Comparison of ENCODE assay signal across 8 mouse cellular contexts in the genomic region with DNA sequence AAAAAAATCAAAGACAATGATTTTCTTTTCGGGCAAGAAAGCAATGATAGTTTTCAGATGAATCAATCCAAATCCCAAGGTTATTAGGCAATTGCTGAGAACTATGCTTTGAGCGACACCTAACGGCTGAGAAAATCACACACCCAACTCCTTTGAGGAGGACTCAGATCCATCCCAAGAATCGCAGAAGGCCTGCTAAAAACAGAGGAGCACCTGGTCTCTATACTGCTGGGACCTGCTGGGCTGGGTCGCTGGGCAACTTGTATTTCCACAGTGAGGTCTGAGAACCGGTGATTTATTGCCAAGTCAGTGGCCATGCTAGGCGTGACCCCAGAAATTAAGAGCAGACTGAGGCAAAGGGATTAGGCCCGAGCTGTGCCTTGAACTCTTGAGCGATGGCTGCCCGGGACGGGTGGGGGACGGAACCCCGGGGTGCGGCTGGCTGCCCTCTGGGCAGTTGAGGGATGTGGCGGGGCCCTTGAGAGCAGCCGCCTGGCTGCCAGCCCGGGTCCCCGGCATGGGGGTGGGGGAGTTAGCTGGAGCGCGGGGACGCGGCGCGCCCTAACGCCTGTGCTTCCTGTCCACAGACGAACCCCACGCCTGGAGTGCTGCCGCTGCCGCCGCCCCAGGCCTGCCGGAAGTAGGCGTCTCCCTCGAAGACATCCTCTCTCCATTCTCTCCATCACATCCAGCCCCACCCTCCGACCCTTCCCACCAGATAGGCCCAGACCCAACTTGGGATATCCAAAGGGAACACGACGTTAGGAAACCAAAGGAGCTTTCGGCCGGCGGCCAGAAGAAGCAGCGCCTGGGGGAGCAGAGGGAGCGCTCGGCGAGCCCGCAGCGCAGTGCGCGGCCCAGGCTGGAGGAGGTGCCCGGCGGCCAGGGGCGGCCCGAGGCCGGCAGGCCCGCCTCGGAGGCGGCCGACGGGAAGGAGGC.
DNase-seq lines count a peak whose midpoint lies in the region; ATAC-seq and TF ChIP-seq lines count a peak whose summit lies in the region.

No protein-coding gene starts in this region.

- ATAC-seq in heart, embryonic 12.5 days (ENCODE audit: insufficient number of reproducible peaks, low FRiP score) = peak; percentile 90
- ATAC-seq in kidney, embryonic 16.5 days (ENCODE audit: low FRiP score, low TSS enrichment) = peak; percentile 97
- ATAC-seq in monocyte, adult 5-6 weeks (replicated peaks; ENCODE audit: insufficient number of reproducible peaks, low FRiP score, low TSS enrichment, poor library complexity, severe bottlenecking) = peak; percentile 73

- H3K4me1 ChIP-seq in bone marrow macrophage, adult 2 months (ENCODE audit: control insufficient read depth, insufficient read depth, low read length) = peaks cover 3% of the 10 kb centered on the region; the same call in 1 of the 2 replicates
- H3K4me1 ChIP-seq in embryonic fibroblast, embryonic 13.5 days (ENCODE audit: control insufficient read depth, insufficient read depth, low read length) = no peaks in the 10 kb centered on the region; the same call in 1 of the 2 replicates
- H3K4me1 ChIP-seq in heart, embryonic 12.5 days (replicated peaks) = peaks cover 4% of the 10 kb centered on the region; the same call in 1 of the 2 replicates
- H3K4me1 ChIP-seq in kidney, embryonic 16.5 days (ENCODE audit: insufficient read depth, low read length) = no peaks in the 10 kb centered on the region
- H3K4me1 ChIP-seq in liver, adult 2 months (ENCODE audit: control insufficient read depth, insufficient read depth, low read length) = 0 out of 2 replicates have a peak, but pooled peaks cover 3% of the 10 kb centered on the region

- H3K79me3 ChIP-seq in C2C12 (ENCODE audit: low read depth) = peaks cover 2% of the 10 kb centered on the region

- peak overlapping the region; percentile 91 for H3ac ChIP-seq in C2C12 (ENCODE audit: control insufficient read depth, insufficient read length, low read depth)

- H3K27me3 ChIP-seq in C2C12 (ENCODE audit: control insufficient read depth, insufficient read depth, insufficient read length) = no peaks in the 10 kb centered on the region
- no peaks in the 10 kb centered on the region for H3K27me3 ChIP-seq in heart, embryonic 12.5 days (replicated peaks)
- H3K27me3 ChIP-seq in kidney, embryonic 16.5 days (ENCODE audit: insufficient read depth, low read length) = no peaks in the 10 kb centered on the region
- no peaks in the 10 kb centered on the region; the same call in 1 of the 2 replicates for H3K27me3 ChIP-seq in liver, adult 2 months (ENCODE audit: control insufficient read depth, insufficient read depth, low read length)

- peak overlapping the region; percentile 59 for H3K27ac ChIP-seq in bone marrow macrophage, adult 2 months (ENCODE audit: insufficient read depth, low read depth, low read length)
- peak overlapping the region; percentile 80 for H3K27ac ChIP-seq in embryonic fibroblast, embryonic 13.5 days (ENCODE audit: insufficient read depth, low read length)
- H3K27ac ChIP-seq in heart, embryonic 12.5 days (ENCODE audit: poor library complexity, severe bottlenecking) = peak overlapping the region; percentile 84
- H3K27ac ChIP-seq in kidney, embryonic 16.5 days (ENCODE audit: low read length) = peak overlapping the region; percentile 96
- H3K27ac ChIP-seq in liver, adult 2 months (replicated peaks; ENCODE audit: insufficient read depth, low read depth, low read length) = no peak overlapping the region; the same call in 1 of the 2 replicates

- H3K4me3 ChIP-seq in C2C12 (ENCODE audit: insufficient read depth, poor library complexity, severe bottlenecking) = peak overlapping the region; percentile 43
- H3K4me3 ChIP-seq in bone marrow macrophage, adult 2 months (ENCODE audit: insufficient read depth, low read length) = peak overlapping the region; percentile 78
- H3K4me3 ChIP-seq in embryonic fibroblast, embryonic 13.5 days (ENCODE audit: insufficient read depth, low read length) = peak overlapping the region; percentile 36
- H3K4me3 ChIP-seq in heart, embryonic 12.5 days = peak overlapping the region; percentile 65
- H3K4me3 ChIP-seq in kidney, embryonic 16.5 days (ENCODE audit: low read length) = peak overlapping the region; percentile 78
- peak overlapping the region; percentile 57 for H3K4me3 ChIP-seq in liver, adult 2 months (ENCODE audit: insufficient read depth, low read depth, low read length)

- peak; percentile 17 for TF ChIP-seq CTCF in C2C12 (IDR thresholded peaks at IDR 0.05; ENCODE audit: control insufficient read depth, insufficient read depth, insufficient read length)
- peak; percentile 24; the same call in 1 of the 2 replicates for TF ChIP-seq CTCF in bone marrow macrophage, adult 2 months (IDR thresholded peaks at IDR 0.05; ENCODE audit: low read depth, low read length)
- TF ChIP-seq CTCF in embryonic fibroblast, embryonic 13.5 days (IDR thresholded peaks at IDR 0.05; ENCODE audit: borderline replicate concordance, insufficient read depth, low read length) = no peak
- TF ChIP-seq CTCF in liver, adult 2 months (IDR thresholded peaks at IDR 0.05; ENCODE audit: low read depth, low read length) = peak; percentile 26; the same call in 1 of the 2 replicates

- no peak for TF ChIP-seq POLR2A in bone marrow macrophage, adult 2 months (IDR thresholded peaks at IDR 0.05; ENCODE audit: borderline replicate concordance, low read depth, low read length)
- TF ChIP-seq POLR2A in embryonic fibroblast, embryonic 13.5 days (IDR thresholded peaks at IDR 0.05; ENCODE audit: low read depth, low read length) = peak; percentile 79
- no peak for TF ChIP-seq POLR2A in liver, adult 2 months (IDR thresholded peaks at IDR 0.05; ENCODE audit: extremely low read depth, insufficient read depth, low read length)

- H3K9ac ChIP-seq in heart, embryonic 12.5 days = peak overlapping the region; percentile 85
- peak overlapping the region; percentile 85 for H3K9ac ChIP-seq in kidney, embryonic 16.5 days (replicated peaks; ENCODE audit: low read length)
- peak overlapping the region; percentile 78 for H3K9ac ChIP-seq in liver, adult 2 months (ENCODE audit: low read depth, low read length)

- peak overlapping the region; percentile 80 for H3K4me2 ChIP-seq in heart, embryonic 12.5 days
- peak overlapping the region; percentile 88 for H3K4me2 ChIP-seq in kidney, embryonic 16.5 days (replicated peaks; ENCODE audit: low read depth, low read length)

- no peaks in the 10 kb centered on the region for H3K36me3 ChIP-seq in C2C12 (ENCODE audit: control insufficient read depth, insufficient read depth)
- no peaks in the 10 kb centered on the region for H3K36me3 ChIP-seq in heart, embryonic 12.5 days
- H3K36me3 ChIP-seq in kidney, embryonic 16.5 days (ENCODE audit: insufficient read depth, low read length) = no peaks in the 10 kb centered on the region
- H3K36me3 ChIP-seq in liver, adult 2 months (ENCODE audit: control insufficient read depth, insufficient read depth, low read length) = no peaks in the 10 kb centered on the region

- peaks cover 7% of the 10 kb centered on the region for H3K79me2 ChIP-seq in C2C12 (ENCODE audit: control insufficient read depth, insufficient read depth)
- H3K79me2 ChIP-seq in liver, adult 2 months (ENCODE audit: control insufficient read depth, insufficient read depth, low read length) = no peaks in the 10 kb centered on the region

- DNase-seq in liver, adult 2 months (ENCODE audit: extremely low read depth, low read depth, low spot score) = peak; percentile 69
- peak; percentile 79 to 82 for DNase-seq in spleen, postnatal 36 days (ENCODE audit: low spot score in 2 of 2)

- WGBS in heart, embryonic 12.5 days = under 1% methylated on average over 57 of the region's 57 CpGs
- under 1% methylated on average over 57 of the region's 57 CpGs for WGBS in kidney, embryonic 16.5 days
- 1% methylated on average over 56 of the region's 57 CpGs for WGBS in liver, adult 2 months

- no peaks in the 10 kb centered on the region for H3K9me3 ChIP-seq in heart, embryonic 12.5 days (replicated peaks)
- H3K9me3 ChIP-seq in kidney, embryonic 16.5 days (ENCODE audit: low read length) = no peaks in the 10 kb centered on the region

TF ChIP-seq in C2C12, 6 proteins besides CTCF, POLR2A, EP300 and RAD21:
- peak; percentile 47 for TF ChIP-seq CEBPB (IDR thresholded peaks at IDR 0.05; ENCODE audit: low read depth)
- peak; percentile 21 for TF ChIP-seq MAX (IDR thresholded peaks at IDR 0.05)
- TF ChIP-seq USF1 (IDR thresholded peaks at IDR 0.05; ENCODE audit: low read depth) = no peak
